Mouse (Mus musculus): ENCODE measurements around the gene Maml1. TPM values are rescaled to one million over a fixed set of nuclear protein-coding genes. Genes with fewer than 3 reads are reported as not detected.

Maml1 gene
- polyA plus RNA-seq, 1 experiment from 2014 or later: 5.6 TPM

DNA sequence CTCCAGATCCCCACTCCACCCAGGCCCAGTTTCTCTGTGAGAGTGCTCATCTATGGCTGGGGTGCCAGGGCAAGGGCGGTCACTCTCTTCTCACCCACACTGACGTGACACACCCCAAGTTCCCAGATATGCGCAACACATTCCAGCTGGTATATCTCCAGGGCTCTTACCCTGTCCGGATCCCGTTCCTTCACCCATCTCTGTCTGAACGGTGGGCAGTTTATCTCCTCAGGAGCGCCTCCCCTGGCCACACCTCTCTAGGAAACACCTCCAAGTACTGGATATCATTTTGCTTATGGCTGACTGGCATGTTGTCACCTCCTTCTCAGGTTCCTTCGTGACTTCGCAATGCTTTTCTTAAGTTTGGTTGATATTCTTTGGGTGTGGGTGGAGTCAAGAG is 76.5 kb downstream of the Maml1 start:
- Histone ChIP-seq H3K27ac (ENCODE audit: low read depth, low read length) (no peak overlapping the region), H3K4me2 (peak overlapping the region; percentile 16), H3K9ac (ENCODE audit: low read depth, low read length) (0 out of 2 replicates have a peak overlapping the region, but pooled peaks have one; percentile 2), H3K9me3 (ENCODE audit: control insufficient read depth, low read length) (no peaks in the 10 kb centered on the region), H3K4me1 (replicated peaks; ENCODE audit: control insufficient read depth, insufficient read depth, low read length) (peaks cover 49% of the 10 kb centered on the region), H3K27me3 (replicated peaks; ENCODE audit: control insufficient read depth, insufficient read depth, low read length) (no peaks in the 10 kb centered on the region), H3K4me3 (ENCODE audit: low read depth, low read length) (no peak overlapping the region), H3K36me3 (ENCODE audit: control insufficient read depth, insufficient read depth, low read length) (no peaks in the 10 kb centered on the region)
- DNase-seq (ENCODE audit: low spot score) (no peak), ATAC-seq (replicated peaks; ENCODE audit: low FRiP score) (no peak)
- 36% methylated on average over 9 of the region's 9 CpGs for WGBS

DNA sequence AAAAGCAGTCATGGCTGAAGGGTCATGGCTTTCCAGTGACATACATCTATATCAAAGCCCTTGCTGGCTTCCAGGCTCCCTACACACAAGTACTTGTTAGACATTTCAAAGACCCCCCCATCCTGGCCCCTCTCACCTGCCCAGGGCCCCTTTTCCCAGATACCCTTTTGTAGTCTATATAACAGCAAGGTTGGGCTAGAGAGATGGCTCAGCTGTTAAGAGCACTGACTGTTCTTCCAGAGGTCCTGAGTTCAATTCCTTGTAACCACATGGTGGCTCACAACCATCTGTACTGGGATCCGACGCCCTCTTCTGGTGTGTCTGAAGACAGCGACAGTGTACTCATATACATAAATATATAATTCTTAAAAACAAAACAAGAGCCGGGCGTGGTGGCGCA is 77.5 kb downstream of the Maml1 start:
- 86% methylated on average over 6 of the region's 6 CpGs for WGBS
- H3K27me3 ChIP-seq (replicated peaks; ENCODE audit: control insufficient read depth, insufficient read depth, low read length): no peaks in the 10 kb centered on the region
- no peak overlapping the region for H3K27ac ChIP-seq (ENCODE audit: low read depth, low read length)
- ATAC-seq (replicated peaks; ENCODE audit: low FRiP score): no peak
- no peak overlapping the region for H3K4me2 ChIP-seq
- H3K4me3 ChIP-seq (ENCODE audit: low read depth, low read length): no peak overlapping the region
- H3K9ac ChIP-seq (ENCODE audit: low read depth, low read length): no peak overlapping the region
- no peaks in the 10 kb centered on the region for H3K9me3 ChIP-seq (ENCODE audit: control insufficient read depth, low read length)
- no peak for DNase-seq (ENCODE audit: low spot score)
- no peaks in the 10 kb centered on the region for H3K36me3 ChIP-seq (ENCODE audit: control insufficient read depth, insufficient read depth, low read length)
- peaks cover 49% of the 10 kb centered on the region for H3K4me1 ChIP-seq (replicated peaks; ENCODE audit: control insufficient read depth, insufficient read depth, low read length)

DNA sequence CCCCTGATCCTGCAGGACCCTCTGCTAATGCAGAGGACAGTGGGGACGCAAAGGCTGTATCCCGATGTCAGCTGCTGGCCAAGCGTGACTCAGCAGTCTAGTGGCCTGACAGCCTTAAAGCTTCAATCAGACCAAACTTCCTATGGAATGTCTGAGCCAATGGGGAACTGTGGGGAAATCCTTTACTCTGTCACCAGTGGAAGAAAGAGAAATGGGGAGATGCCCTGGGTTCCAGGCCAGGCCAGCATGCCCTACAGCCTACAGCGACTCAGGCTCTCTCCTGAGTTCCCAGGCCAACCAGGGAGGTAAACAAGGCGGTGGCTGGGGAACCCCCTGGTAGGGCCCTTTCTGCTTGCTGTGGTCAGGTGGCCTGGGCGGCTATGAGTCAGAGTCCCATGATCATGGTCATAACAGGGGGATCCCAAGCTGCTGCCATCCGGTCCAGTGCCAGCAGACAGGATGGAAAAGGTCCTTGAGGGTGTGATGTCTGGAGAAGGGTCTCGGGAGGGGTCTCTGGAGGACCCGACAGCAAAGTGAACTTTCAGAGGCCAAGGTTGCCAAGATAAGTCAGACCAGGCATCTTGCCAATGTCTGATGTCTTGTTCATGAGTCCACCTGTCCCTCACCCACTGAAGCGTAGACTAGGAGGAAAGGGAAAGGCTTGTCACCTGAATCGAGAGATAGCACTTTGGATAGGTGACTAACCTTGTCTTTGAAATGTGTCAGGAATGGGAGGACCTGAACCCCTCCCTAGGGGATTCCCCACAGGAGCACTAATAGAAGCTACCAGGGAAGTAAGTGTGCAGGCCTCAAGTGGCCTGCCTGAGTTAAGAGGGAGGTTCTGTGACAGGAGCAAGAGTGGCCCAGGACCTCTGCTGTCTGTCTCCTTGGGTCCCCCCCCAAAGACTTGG is 79.0 kb downstream of the Maml1 start:
- Histone ChIP-seq H3K4me2 (no peak overlapping the region), H3K27ac (ENCODE audit: low read depth, low read length) (no peak overlapping the region), H3K9me3 (ENCODE audit: control insufficient read depth, low read length) (no peaks in the 10 kb centered on the region), H3K27me3 (replicated peaks; ENCODE audit: control insufficient read depth, insufficient read depth, low read length) (no peaks in the 10 kb centered on the region), H3K4me3 (ENCODE audit: low read depth, low read length) (no peak overlapping the region), H3K4me1 (replicated peaks; ENCODE audit: control insufficient read depth, insufficient read depth, low read length) (peaks cover 38% of the 10 kb centered on the region), H3K36me3 (ENCODE audit: control insufficient read depth, insufficient read depth, low read length) (no peaks in the 10 kb centered on the region), H3K9ac (ENCODE audit: low read depth, low read length) (no peak overlapping the region)
- ATAC-seq (replicated peaks; ENCODE audit: low FRiP score) (no peak), DNase-seq (ENCODE audit: low spot score) (peak; percentile 50)
- 59% methylated on average over 11 of the region's 11 CpGs for WGBS

DNA sequence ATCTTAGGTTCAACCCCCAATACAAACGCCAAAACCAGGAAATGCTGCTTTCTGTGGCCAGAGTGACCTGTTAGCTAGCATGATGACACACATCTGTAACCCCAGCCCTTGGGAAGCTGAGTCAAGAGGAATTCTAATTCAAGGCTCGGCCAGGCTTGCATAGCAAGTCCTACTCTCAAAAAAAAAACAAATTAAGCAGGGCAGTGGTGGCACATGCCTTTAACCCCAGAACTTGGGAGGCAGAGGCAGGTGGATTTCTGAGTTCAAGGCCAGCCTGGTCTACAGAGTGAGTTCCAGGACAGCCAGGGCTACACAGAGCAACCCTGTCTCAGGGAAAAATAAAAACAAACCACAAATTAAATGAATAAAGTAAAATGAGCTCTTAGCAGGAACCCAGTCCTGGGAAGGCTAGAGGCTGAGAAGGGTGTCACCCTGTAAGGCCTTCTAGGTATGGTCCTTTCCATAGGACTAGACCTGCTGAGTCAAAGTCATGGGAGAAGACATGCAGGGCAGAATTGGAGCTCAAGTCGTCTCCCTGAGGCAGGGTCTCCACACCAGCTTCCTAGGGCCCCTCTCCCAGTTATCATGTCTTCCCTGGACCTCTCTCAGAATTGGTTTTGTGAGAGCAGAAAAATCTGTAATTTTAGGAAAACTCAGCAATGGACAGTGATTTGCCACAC is 79.9 kb downstream of the Maml1 start:
- no peak overlapping the region for H3K4me3 ChIP-seq (ENCODE audit: low read depth, low read length)

DNA sequence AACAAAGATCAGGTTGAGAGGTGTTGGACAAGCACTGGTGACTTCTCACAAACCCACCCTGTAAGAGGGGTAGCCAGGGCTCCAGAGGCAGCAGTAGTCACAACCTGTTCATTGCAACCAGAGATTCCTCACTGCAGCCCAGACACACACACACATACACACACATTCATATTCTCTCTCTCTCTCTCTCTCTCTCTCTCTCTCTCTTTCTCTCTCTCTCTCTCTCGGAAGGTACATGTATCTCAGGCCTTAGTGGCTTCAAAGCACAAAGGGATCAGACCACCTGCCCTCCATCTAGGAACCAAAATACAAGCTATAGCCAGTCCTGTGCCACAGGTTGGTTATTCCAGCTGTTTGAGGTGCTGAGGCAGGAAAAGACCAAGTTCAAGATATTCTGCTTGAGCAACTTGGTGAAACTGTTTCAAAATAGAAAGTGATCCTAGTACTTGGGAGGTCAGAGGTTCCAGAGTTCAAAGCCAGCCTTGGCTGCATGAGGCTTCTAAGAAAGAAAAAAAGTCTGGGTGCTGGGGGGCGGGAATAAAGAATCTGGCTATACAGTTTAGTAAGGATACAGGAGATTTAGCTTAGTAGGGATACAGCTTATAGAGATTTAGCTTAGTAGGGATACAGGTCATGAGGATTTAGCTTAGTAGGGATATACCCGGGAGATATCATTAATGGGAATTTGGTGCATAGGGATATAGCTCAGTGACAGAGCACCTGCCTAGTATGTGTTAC is 80.6 kb downstream of the Maml1 start:
- H3K36me3 ChIP-seq (ENCODE audit: control insufficient read depth, insufficient read depth, low read length): peaks cover 12% of the 10 kb centered on the region
- ATAC-seq (replicated peaks; ENCODE audit: low FRiP score) (no peak), DNase-seq (ENCODE audit: low spot score) (no peak)
- 82% methylated on average over 3 of the region's 3 CpGs for WGBS
- H3K27ac ChIP-seq (ENCODE audit: low read depth, low read length): peak overlapping the region; percentile 96
- peaks cover 28% of the 10 kb centered on the region for H3K4me1 ChIP-seq (replicated peaks; ENCODE audit: control insufficient read depth, insufficient read depth, low read length)
- peak overlapping the region; percentile 86 for H3K4me3 ChIP-seq (ENCODE audit: low read depth, low read length)
- peak overlapping the region; percentile 91 for H3K9ac ChIP-seq (ENCODE audit: low read depth, low read length)
- peak overlapping the region; percentile 80 for H3K4me2 ChIP-seq
- no peaks in the 10 kb centered on the region for H3K27me3 ChIP-seq (replicated peaks; ENCODE audit: control insufficient read depth, insufficient read depth, low read length)
- no peaks in the 10 kb centered on the region for H3K9me3 ChIP-seq (ENCODE audit: control insufficient read depth, low read length)

More for the DNA sequence above, 79.9 kb downstream of the Maml1 start:
- H3K4me2 ChIP-seq: no peak overlapping the region
- WGBS: 64% methylated on average over 3 of the region's 3 CpGs
- no peak for DNase-seq (ENCODE audit: low spot score)
- H3K36me3 ChIP-seq (ENCODE audit: control insufficient read depth, insufficient read depth, low read length): peaks cover 6% of the 10 kb centered on the region
- no peaks in the 10 kb centered on the region for H3K27me3 ChIP-seq (replicated peaks; ENCODE audit: control insufficient read depth, insufficient read depth, low read length)
- no peak overlapping the region for H3K27ac ChIP-seq (ENCODE audit: low read depth, low read length)
- no peaks in the 10 kb centered on the region for H3K9me3 ChIP-seq (ENCODE audit: control insufficient read depth, low read length)
- no peak for ATAC-seq (replicated peaks; ENCODE audit: low FRiP score)
- H3K4me1 ChIP-seq (replicated peaks; ENCODE audit: control insufficient read depth, insufficient read depth, low read length): peaks cover 35% of the 10 kb centered on the region
- H3K9ac ChIP-seq (ENCODE audit: low read depth, low read length): no peak overlapping the region

DNA sequence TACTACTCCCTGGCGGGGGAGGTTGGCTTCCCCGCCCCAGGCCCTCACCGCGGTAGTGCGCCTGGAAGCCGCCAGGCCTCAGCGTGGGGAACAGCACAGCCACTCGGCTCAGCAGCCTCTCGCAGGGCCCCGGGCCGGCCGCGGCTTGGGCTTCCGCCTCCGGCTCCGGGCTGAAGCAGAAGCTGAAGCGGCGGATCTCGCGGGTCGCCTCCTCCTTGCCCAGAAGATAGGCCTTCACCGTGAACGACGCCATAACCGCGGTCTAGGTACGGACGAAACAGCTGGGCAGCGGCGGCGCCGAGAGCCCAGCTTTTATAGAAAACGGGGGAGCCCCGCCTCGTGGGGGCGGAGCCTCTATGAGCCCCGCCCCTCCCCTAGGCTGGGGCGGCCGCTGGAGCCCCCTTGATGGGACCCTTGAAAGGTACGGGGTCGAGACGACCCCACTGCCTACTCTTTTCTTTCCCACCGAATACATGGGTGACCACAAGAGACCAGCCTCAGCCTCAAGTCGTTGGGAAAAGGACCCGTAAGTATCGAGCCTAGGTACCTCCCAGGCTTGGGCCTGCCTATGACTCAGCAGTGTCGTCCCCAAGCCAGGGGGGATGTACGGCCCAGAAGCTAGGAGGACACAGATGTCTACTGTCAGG is 81.5 kb downstream of the Maml1 start, which contains the start of the genes Sqstm1 and Mgat4b:
Gene Sqstm1 (minus strand): TSS at position 323 of the 647 bp plus-strand sequence.
Gene Mgat4b (plus strand): TSS at position 386 of the 647 bp plus-strand sequence.
- ATAC-seq (replicated peaks; ENCODE audit: low FRiP score): peak; percentile 69
- H3K4me3 ChIP-seq (ENCODE audit: low read depth, low read length): peak within 1 kb of the TSS; percentile 86
- H3K27me3 ChIP-seq (replicated peaks; ENCODE audit: control insufficient read depth, insufficient read depth, low read length): no peaks in the 10 kb centered on the region
- no peaks in the 10 kb centered on the region for H3K9me3 ChIP-seq (ENCODE audit: control insufficient read depth, low read length)
- peak within 1 kb of the TSS; percentile 80 for H3K4me2 ChIP-seq
- WGBS: 1% methylated on average over 47 of the region's 48 CpGs
- H3K27ac ChIP-seq (ENCODE audit: low read depth, low read length): peak within 1 kb of the TSS; percentile 96
- DNase-seq (ENCODE audit: low spot score): peak; percentile 92
- peak within 1 kb of the TSS; percentile 91 for H3K9ac ChIP-seq (ENCODE audit: low read depth, low read length)
- peaks cover 20% of the 10 kb centered on the region for H3K36me3 ChIP-seq (ENCODE audit: control insufficient read depth, insufficient read depth, low read length)
- peaks cover 19% of the 10 kb centered on the region for H3K4me1 ChIP-seq (replicated peaks; ENCODE audit: control insufficient read depth, insufficient read depth, low read length)

DNA sequence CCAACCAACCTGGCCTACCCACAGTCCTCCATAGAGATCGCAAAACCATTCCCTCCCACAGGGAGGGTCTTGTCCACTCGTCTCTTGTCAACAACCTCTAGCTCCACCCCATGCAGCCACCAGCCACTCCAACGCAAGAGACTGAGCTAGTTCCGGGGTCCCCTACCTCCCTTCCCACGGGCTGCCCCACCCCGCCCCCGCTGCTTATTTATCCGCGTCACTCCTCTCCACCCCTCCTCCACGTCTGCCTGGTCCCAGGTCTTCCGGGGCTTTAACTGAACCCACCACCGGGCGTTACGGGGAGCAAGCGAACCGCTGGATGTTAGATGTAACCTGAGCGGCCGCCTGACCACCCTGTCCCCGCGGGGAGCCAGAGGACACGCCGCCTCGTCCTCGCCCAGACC is 82.0 kb downstream of the Maml1 start:
- no peaks in the 10 kb centered on the region for H3K9me3 ChIP-seq (ENCODE audit: control insufficient read depth, low read length)
- H3K36me3 ChIP-seq (ENCODE audit: control insufficient read depth, insufficient read depth, low read length): peaks cover 26% of the 10 kb centered on the region
- peak overlapping the region; percentile 91 for H3K9ac ChIP-seq (ENCODE audit: low read depth, low read length)
- peaks cover 15% of the 10 kb centered on the region for H3K4me1 ChIP-seq (replicated peaks; ENCODE audit: control insufficient read depth, insufficient read depth, low read length)
- ATAC-seq (replicated peaks; ENCODE audit: low FRiP score): peak; percentile 91
- H3K27ac ChIP-seq (ENCODE audit: low read depth, low read length): peak overlapping the region; percentile 96
- DNase-seq (ENCODE audit: low spot score): peak; percentile 93
- H3K27me3 ChIP-seq (replicated peaks; ENCODE audit: control insufficient read depth, insufficient read depth, low read length): no peaks in the 10 kb centered on the region
- H3K4me3 ChIP-seq (ENCODE audit: low read depth, low read length): peak overlapping the region; percentile 86
- H3K4me2 ChIP-seq: peak overlapping the region; percentile 80
- WGBS: under 1% methylated on average over 24 of the region's 24 CpGs

DNA sequence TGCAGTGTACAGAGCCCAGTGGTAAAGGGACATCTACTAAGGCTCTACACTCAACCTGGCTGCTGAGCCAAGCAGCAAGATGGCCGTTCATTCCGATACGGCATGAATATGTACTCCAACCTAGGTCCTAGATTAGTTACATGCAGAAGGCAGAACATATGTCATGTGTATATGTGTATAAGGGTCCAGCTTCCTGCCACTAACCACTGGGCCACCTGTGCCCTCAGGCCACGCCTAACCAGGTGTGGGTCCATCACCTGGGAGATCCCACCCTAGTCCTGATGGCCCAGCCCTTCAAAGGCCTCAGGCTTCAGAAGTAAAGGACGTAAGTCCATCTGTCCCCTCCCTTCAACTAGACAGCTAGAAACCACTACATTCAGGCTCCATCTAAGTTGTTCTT is 84.1 kb downstream of the Maml1 start:
- Histone ChIP-seq H3K4me1 (replicated peaks; ENCODE audit: control insufficient read depth, insufficient read depth, low read length) (peaks cover 11% of the 10 kb centered on the region; the same call in 1 of the 2 replicates), H3K27ac (ENCODE audit: low read depth, low read length) (no peak overlapping the region), H3K36me3 (ENCODE audit: control insufficient read depth, insufficient read depth, low read length) (peaks cover 40% of the 10 kb centered on the region), H3K9ac (ENCODE audit: low read depth, low read length) (no peak overlapping the region), H3K4me2 (no peak overlapping the region), H3K4me3 (ENCODE audit: low read depth, low read length) (no peak overlapping the region), H3K27me3 (replicated peaks; ENCODE audit: control insufficient read depth, insufficient read depth, low read length) (no peaks in the 10 kb centered on the region), H3K9me3 (ENCODE audit: control insufficient read depth, low read length) (no peaks in the 10 kb centered on the region)
- no peak for DNase-seq (ENCODE audit: low spot score)
- ATAC-seq (replicated peaks; ENCODE audit: low FRiP score): no peak
- 90% methylated on average over 5 of the region's 5 CpGs for WGBS
